Comparison of ENCODE assay signal across 22 mouse cellular contexts in the genomic region with DNA sequence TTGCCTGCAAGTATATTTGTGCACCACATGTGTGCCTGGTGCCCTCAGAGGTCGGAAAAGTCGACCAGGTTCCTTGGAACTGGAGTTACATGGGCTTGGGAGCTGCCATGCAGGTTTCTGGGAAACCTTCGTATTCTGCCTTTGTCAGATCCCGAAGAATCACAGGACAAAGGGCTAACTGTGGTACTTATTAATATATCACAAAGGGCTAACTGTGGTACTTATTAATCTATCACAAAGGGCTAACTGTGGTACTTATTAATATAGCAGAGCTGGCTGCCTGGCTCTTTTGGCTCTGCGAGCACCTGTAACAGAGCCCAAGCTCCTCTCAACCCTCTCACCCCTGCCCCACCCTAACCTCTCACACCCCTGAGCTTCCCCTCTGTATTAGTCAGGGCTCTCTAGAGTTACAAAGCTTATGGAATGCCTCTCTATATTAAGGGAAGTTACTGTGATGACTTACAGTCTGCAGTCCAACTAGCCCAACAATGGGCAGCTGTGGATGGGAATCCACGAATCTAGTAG.
"Had no signal": no experiment of that assay in that cellular context is flagged by ENCODE, and none has a peak within 500 bp of the region (broad histone marks: within the 10 kb centered on the region; RNA-seq: fewer than 3 reads in every experiment).

No protein-coding gene starts in this region.

- H3K27me3 ChIP-seq: midbrain, embryonic 13.5 days; neural tube, embryonic 13.5 days; stomach, embryonic 15.5 days had no signal

- ATAC-seq: hindbrain, postnatal 0 days; inflammation-experienced regulatory T-cells, adult 6 months; intestine, embryonic 16.5 days; liver, postnatal 0 days; lung, postnatal 0 days; midbrain, embryonic 13.5 days; midbrain, embryonic 16.5 days had no signal

- H3K9me3 ChIP-seq: midbrain, embryonic 10.5 days; midbrain, embryonic 13.5 days; neural tube, embryonic 13.5 days; stomach, embryonic 15.5 days had no signal

- H3K4me3 ChIP-seq: layer of hippocampus, adult 2 months; megakaryocyte, embryonic 14.5 days; midbrain, embryonic 10.5 days; midbrain, embryonic 13.5 days; myocyte; neural tube, embryonic 13.5 days; stomach, embryonic 15.5 days had no signal

- H3K9ac ChIP-seq: liver, embryonic 14.5 days; liver, postnatal 0 days; lung, embryonic 14.5 days; midbrain, embryonic 13.5 days; neural tube, embryonic 13.5 days; stomach, embryonic 15.5 days had no signal

- H3K4me1 ChIP-seq: midbrain, embryonic 10.5 days; midbrain, embryonic 13.5 days; neural tube, embryonic 13.5 days; stomach, embryonic 15.5 days had no signal

- DNase-seq: layer of hippocampus, adult 9-11 months; liver, postnatal 0 days; lung, embryonic 14.5 days; lung, postnatal 36 days; retina, postnatal 1 day; right cerebral cortex, postnatal 25 days; spleen, adult 18-20 months; thymus, adult 18-20 months; thymus, postnatal 36 days had no signal

- H3K27ac ChIP-seq: hindbrain, postnatal 0 days; layer of hippocampus, adult 2 months; liver, embryonic 14.5 days; midbrain, embryonic 10.5 days; midbrain, embryonic 13.5 days; neural tube, embryonic 13.5 days; stomach, embryonic 15.5 days had no signal

- H3K4me2 ChIP-seq: lung, embryonic 14.5 days; midbrain, embryonic 13.5 days; neural tube, embryonic 13.5 days; stomach, embryonic 15.5 days had no signal

- H3K36me3 ChIP-seq: midbrain, embryonic 10.5 days; midbrain, embryonic 13.5 days; neural tube, embryonic 13.5 days; stomach, embryonic 15.5 days had no signal
